ENCODE assay signal across 8 mouse cellular contexts in genomic region chr1:171345225-171346094, GRCm38 (mm10). TPM values are rescaled to one million over a fixed set of nuclear protein-coding genes. Genes with fewer than 3 reads are reported as not detected.
DNase-seq lines count a peak whose midpoint lies in the region; ATAC-seq and TF ChIP-seq lines count a peak whose summit lies in the region.

Gene Nit1, minus strand, starts transcription at chr1:171345646.
Gene Pfdn2, plus strand, starts transcription at chr1:171345670.

- in situ Hi-C loops in ES-E14 (cut with MboI; ENCODE audit: low sequenced_read_pairs in 2 of 2, unreplicated experiment in 2 of 2) = no loop called here

- ATAC-seq in forebrain, embryonic 14.5 days = peak; percentile 96
- peak; percentile 88 for ATAC-seq in liver, postnatal 0 days
- peak; percentile 95 for ATAC-seq in neural tube, embryonic 13.5 days (ENCODE audit: low read depth)

- peak within 1 kb of the TSS; percentile 77 to 89 for H3K4me3 ChIP-seq in ES-E14 (ENCODE audit: insufficient read depth in 1 of 2, low read depth in 1 of 2, low read length in 2 of 2, poor library complexity in 1 of 2, severe bottlenecking in 1 of 2)
- peak within 1 kb of the TSS; percentile 95 for H3K4me3 ChIP-seq in forebrain, embryonic 14.5 days (ENCODE audit: low read depth, low read length)
- peak within 1 kb of the TSS; percentile 85 for H3K4me3 ChIP-seq in liver, postnatal 0 days (ENCODE audit: low read depth, low read length)
- H3K4me3 ChIP-seq in neural tube, embryonic 13.5 days = peak within 1 kb of the TSS; percentile 92

- H3K27me3 ChIP-seq in forebrain, embryonic 14.5 days (replicated peaks; ENCODE audit: control insufficient read depth, insufficient read depth, low read length) = no peaks in the 10 kb centered on the region
- no peaks in the 10 kb centered on the region for H3K27me3 ChIP-seq in liver, postnatal 0 days (ENCODE audit: insufficient read depth, low read length)
- no peaks in the 10 kb centered on the region for H3K27me3 ChIP-seq in neural tube, embryonic 13.5 days

- H3K36me3 ChIP-seq in ES-E14 (ENCODE audit: control insufficient read depth, insufficient read depth, low read length, poor library complexity, severe bottlenecking) = peaks cover 26% of the 10 kb centered on the region
- H3K36me3 ChIP-seq in forebrain, embryonic 14.5 days (ENCODE audit: control insufficient read depth, insufficient read depth, low read length) = peaks cover 30% of the 10 kb centered on the region
- peaks cover 26% of the 10 kb centered on the region for H3K36me3 ChIP-seq in liver, postnatal 0 days (replicated peaks; ENCODE audit: insufficient read depth, low read length)
- peaks cover 31% of the 10 kb centered on the region for H3K36me3 ChIP-seq in neural tube, embryonic 13.5 days

- DNase-seq in ES-E14 (ENCODE audit: low read depth, low spot score) = peak; percentile 87
- DNase-seq in cerebellum, adult 11 months = peak; percentile 84
- DNase-seq in forebrain, embryonic 14.5 days (ENCODE audit: low spot score) = peak; percentile 95
- peak; percentile 92 to 95 for DNase-seq in heart, postnatal 10 days
- peak; percentile 67 for DNase-seq in large intestine, adult 2 months (ENCODE audit: low read depth, low spot score)
- DNase-seq in liver, postnatal 0 days = peak; percentile 94
- DNase-seq in telencephalon, adult 2 months (ENCODE audit: low read depth, low spot score) = peak; percentile 86

- H3K9me3 ChIP-seq in ES-E14 (ENCODE audit: control insufficient read depth, insufficient read depth, low read depth, low read length) = no peaks in the 10 kb centered on the region
- H3K9me3 ChIP-seq in forebrain, embryonic 14.5 days (replicated peaks; ENCODE audit: control insufficient read depth, low read length) = peaks cover 3% of the 10 kb centered on the region; the same call in 1 of the 2 replicates
- no peaks in the 10 kb centered on the region; the same call in 1 of the 2 replicates for H3K9me3 ChIP-seq in liver, postnatal 0 days (ENCODE audit: low read length)
- peaks cover 6% of the 10 kb centered on the region; the same call in 1 of the 2 replicates for H3K9me3 ChIP-seq in neural tube, embryonic 13.5 days

- H3K4me2 ChIP-seq in forebrain, embryonic 14.5 days (ENCODE audit: low read length) = peak within 1 kb of the TSS; percentile 83
- peak within 1 kb of the TSS; percentile 74 for H3K4me2 ChIP-seq in liver, postnatal 0 days (ENCODE audit: low read depth, low read length)
- H3K4me2 ChIP-seq in neural tube, embryonic 13.5 days = peak within 1 kb of the TSS; percentile 88

- no peak for TF ChIP-seq CTCF in liver, postnatal 0 days (IDR thresholded peaks at IDR 0.05; ENCODE audit: low read depth)

- WGBS in forebrain, embryonic 14.5 days = 1% methylated on average over 53 of the region's 53 CpGs
- WGBS in large intestine, adult 2 months = under 1% methylated on average over 53 of the region's 53 CpGs
- WGBS in liver, postnatal 0 days (ENCODE audit: insufficient replicate concordance) = 1% methylated on average over 53 of the region's 53 CpGs
- WGBS in neural tube, embryonic 13.5 days = 2% methylated on average over 52 of the region's 53 CpGs

- peak within 1 kb of the TSS; percentile 93 for H3K9ac ChIP-seq in ES-E14 (ENCODE audit: insufficient read depth, low read depth, low read length, poor library complexity, severe bottlenecking)
- peak within 1 kb of the TSS; percentile 84 for H3K9ac ChIP-seq in forebrain, embryonic 14.5 days (ENCODE audit: low read length)
- H3K9ac ChIP-seq in liver, postnatal 0 days (replicated peaks) = peak within 1 kb of the TSS; percentile 75
- H3K9ac ChIP-seq in neural tube, embryonic 13.5 days = peak within 1 kb of the TSS; percentile 88

- peak within 1 kb of the TSS; percentile 60; the same call in 1 of the 2 replicates for H3K27ac ChIP-seq in ES-E14 (ENCODE audit: insufficient read depth, low read depth, low read length, poor library complexity, severe bottlenecking)
- H3K27ac ChIP-seq in forebrain, embryonic 14.5 days (ENCODE audit: low read depth, low read length) = peak within 1 kb of the TSS; percentile 52
- peak within 1 kb of the TSS; percentile 50 for H3K27ac ChIP-seq in liver, postnatal 0 days (ENCODE audit: low read depth)
- H3K27ac ChIP-seq in neural tube, embryonic 13.5 days (replicated peaks) = peak within 1 kb of the TSS; percentile 71

- 0 out of 2 replicates have a peak, but pooled peaks have one; percentile 15 for TF ChIP-seq EP300 in liver, postnatal 0 days (IDR thresholded peaks at IDR 0.05; ENCODE audit: low read depth)

- H3K4me1 ChIP-seq in ES-E14 (ENCODE audit: control insufficient read depth in 2 of 2, insufficient read depth in 2 of 2, low read length in 2 of 2, poor library complexity in 1 of 2) = no peaks in the 10 kb centered on the region; a peak in 1 of 4 replicates
- H3K4me1 ChIP-seq in forebrain, embryonic 14.5 days (ENCODE audit: control insufficient read depth, insufficient read depth, low read length) = peaks cover 14% of the 10 kb centered on the region
- peaks cover 20% of the 10 kb centered on the region for H3K4me1 ChIP-seq in liver, postnatal 0 days (ENCODE audit: insufficient read depth)
- H3K4me1 ChIP-seq in neural tube, embryonic 13.5 days (replicated peaks) = peaks cover 47% of the 10 kb centered on the region

- intact Hi-C loops in heart, postnatal 10 days (cut with DNase I) = no loop called here

TF ChIP-seq in ES-E14, 5 proteins besides CTCF, POLR2A, EP300 and RAD21:
- TF ChIP-seq MAFK (IDR thresholded peaks at IDR 0.05; ENCODE audit: insufficient read depth, low read depth, low read length) = no peak
- peak; percentile 83 for TF ChIP-seq HCFC1 (IDR thresholded peaks at IDR 0.05; ENCODE audit: borderline replicate concordance, insufficient read depth, low read length)

RNA-seq across cellular contexts. Expression of gene Nit1, which starts in this region (rescaled TPM):
- 18.1 and 24.4 TPM in 2 replicates for total RNA-seq in ES-E14 (2012; rRNA removed)
- 45.9 and 46.0 TPM in 2 replicates for polyA plus RNA-seq in forebrain, embryonic 14.5 days (2014; fragmentation: Nextera tagmentation; extraction: Ambion mirVana)
- 10 to 100 TPM; 20.9 to 22.1 TPM for total RNA-seq in heart, postnatal 10 days (2021)
- polyA plus RNA-seq in large intestine, adult 2 months (2012; rRNA removed) = 46.5 and 54.7 TPM in 2 replicates
- polyA plus RNA-seq in liver, postnatal 0 days (2015; fragmentation: Nextera tagmentation; extraction: Ambion mirVana) = 73.4 and 74.6 TPM in 2 replicates
- 51.9 and 52.1 TPM in 2 replicates for polyA plus RNA-seq in neural tube, embryonic 13.5 days (2015; fragmentation: Nextera tagmentation; extraction: Ambion mirVana)

RNA-seq across cellular contexts. Expression of gene Pfdn2, which starts in this region (rescaled TPM):
- 41.1 and 41.6 TPM in 2 replicates for total RNA-seq in ES-E14 (2012; rRNA removed)
- polyA plus RNA-seq in forebrain, embryonic 14.5 days (2014; fragmentation: Nextera tagmentation; extraction: Ambion mirVana) = 78.3 and 82.6 TPM in 2 replicates
- total RNA-seq in heart, postnatal 10 days (2021) = 10 to 100 TPM; 73.4 to 73.9 TPM
- polyA plus RNA-seq in large intestine, adult 2 months (2012; rRNA removed) = 10.3 and 11.7 TPM in 2 replicates
- 46.2 and 47.7 TPM in 2 replicates for polyA plus RNA-seq in liver, postnatal 0 days (2015; fragmentation: Nextera tagmentation; extraction: Ambion mirVana)
- polyA plus RNA-seq in neural tube, embryonic 13.5 days (2015; fragmentation: Nextera tagmentation; extraction: Ambion mirVana) = 152 and 159 TPM in 2 replicates

Comparison
In these comparisons a context has a peak if more than half of its experiments do, and no peak if none do; other contexts are left out.
1. Peak in every context shown above with its lines: DNase-seq, ATAC-seq, H3K4me3 ChIP-seq and H3K27ac ChIP-seq.